Comparison of ENCODE assay signal across 9 mouse cellular contexts in the genomic region with DNA sequence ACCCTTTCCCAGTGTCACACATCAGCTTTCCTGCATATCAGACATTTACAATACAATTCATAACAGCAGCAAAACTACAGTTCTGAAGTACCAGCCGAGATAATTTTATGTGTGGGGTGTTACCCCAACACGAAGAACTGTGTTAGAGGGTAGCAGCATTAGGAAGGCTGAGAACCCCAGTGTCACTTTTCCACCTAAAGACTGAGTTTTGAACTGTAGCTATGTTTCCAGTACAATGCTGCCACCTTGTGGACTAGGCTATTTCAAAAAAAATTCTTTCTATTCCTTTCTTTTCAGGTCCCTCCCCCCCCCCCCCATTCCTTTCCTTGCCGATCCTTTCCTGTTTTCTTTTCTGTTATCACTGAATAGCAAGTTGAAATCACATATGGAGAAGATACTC. TPM values are rescaled to one million over a fixed set of nuclear protein-coding genes. Genes with fewer than 3 reads are reported as not detected.
DNase-seq lines count a peak whose midpoint lies in the region; ATAC-seq lines count a peak whose summit lies in the region.
"Had no signal": no experiment of that assay in that cellular context is flagged by ENCODE, and none has a peak within 500 bp of the region (broad histone marks: within the 10 kb centered on the region; RNA-seq: fewer than 3 reads in every experiment).

No protein-coding gene starts in this region.

- H3K4me1 ChIP-seq in hindbrain, embryonic 11.5 days (replicated peaks; ENCODE audit: control insufficient read depth, insufficient read depth, low read length) = no peaks in the 10 kb centered on the region
- H3K4me1 ChIP-seq in hindbrain, embryonic 13.5 days (replicated peaks) = no peaks in the 10 kb centered on the region
- H3K4me1 ChIP-seq: limb, embryonic 13.5 days had no signal

- ATAC-seq in hindbrain, embryonic 11.5 days (ENCODE audit: low FRiP score) = no peak
- ATAC-seq in hindbrain, embryonic 13.5 days (ENCODE audit: low FRiP score) = no peak

- H3K9me3 ChIP-seq in hindbrain, embryonic 11.5 days (ENCODE audit: control insufficient read depth, low read length) = no peaks in the 10 kb centered on the region
- H3K9me3 ChIP-seq in hindbrain, embryonic 13.5 days = no peaks in the 10 kb centered on the region

- no peaks in the 10 kb centered on the region for H3K36me3 ChIP-seq in hindbrain, embryonic 11.5 days (ENCODE audit: control insufficient read depth, insufficient read depth, low read length)
- no peaks in the 10 kb centered on the region for H3K36me3 ChIP-seq in hindbrain, embryonic 13.5 days
- H3K36me3 ChIP-seq: limb, embryonic 13.5 days had no signal

- DNase-seq in hindbrain, embryonic 11.5 days (ENCODE audit: low spot score) = peak; percentile 49
- DNase-seq in urinary bladder, postnatal 14 days (ENCODE audit: low spot score) = peak; percentile 13
- DNase-seq in urinary bladder, adult 2 months (ENCODE audit: low spot score) = no peak
- DNase-seq in c-Kit-positive CD71-positive TER-119-negative erythroid progenitor cells, embryonic 14.5 days (ENCODE audit: low read depth) = peak; percentile 56
- DNase-seq in kidney, postnatal 36 days = peak; percentile 47 to 58
- peak; percentile 4 for DNase-seq in retina, adult 2 months (ENCODE audit: low read depth, low spot score)
- DNase-seq in adrenal gland, adult 2 months = no peak

- WGBS in hindbrain, embryonic 11.5 days = 43% methylated on average over 3 of the region's 3 CpGs
- 51% methylated on average over 3 of the region's 3 CpGs for WGBS in hindbrain, embryonic 13.5 days

- no peak overlapping the region for H3K4me2 ChIP-seq in hindbrain, embryonic 11.5 days (replicated peaks; ENCODE audit: low read depth, low read length)
- H3K4me2 ChIP-seq in hindbrain, embryonic 13.5 days = no peak overlapping the region
- H3K4me2 ChIP-seq: limb, embryonic 13.5 days had no signal

- H3K27ac ChIP-seq in hindbrain, embryonic 11.5 days (ENCODE audit: low read depth, low read length) = no peak overlapping the region
- H3K27ac ChIP-seq in hindbrain, embryonic 13.5 days = no peak overlapping the region
- H3K27ac ChIP-seq: limb, embryonic 13.5 days had no signal

- H3K9ac ChIP-seq in hindbrain, embryonic 11.5 days (ENCODE audit: low read depth, low read length) = no peak overlapping the region
- no peak overlapping the region for H3K9ac ChIP-seq in hindbrain, embryonic 13.5 days
- H3K9ac ChIP-seq: limb, embryonic 13.5 days had no signal

- no peaks in the 10 kb centered on the region for H3K27me3 ChIP-seq in hindbrain, embryonic 11.5 days (ENCODE audit: control insufficient read depth, insufficient read depth, low read length)
- no peaks in the 10 kb centered on the region for H3K27me3 ChIP-seq in hindbrain, embryonic 13.5 days

- no peak overlapping the region for H3K4me3 ChIP-seq in hindbrain, embryonic 11.5 days (ENCODE audit: low read depth, low read length)
- H3K4me3 ChIP-seq in hindbrain, embryonic 13.5 days = no peak overlapping the region
- H3K4me3 ChIP-seq: limb, embryonic 13.5 days had no signal

RNA-seq across cellular contexts. Expression of a gene that starts 12.4 kb away (rescaled TPM):
- polyA plus RNA-seq in hindbrain, embryonic 11.5 days (2014; fragmentation: Nextera tagmentation; extraction: Ambion mirVana) = not detected in 2 replicates
- not detected in 2 replicates for polyA plus RNA-seq in hindbrain, embryonic 13.5 days (2015; fragmentation: Nextera tagmentation; extraction: Ambion mirVana)
- polyA plus RNA-seq in urinary bladder, adult 2 months (2012; rRNA removed) = 0.22 and 0.31 TPM in 2 replicates
- total RNA-seq in adrenal gland, adult 2 months (2021) = under 1 TPM in 1 of 2 experiments, not detected in 1; 0.20 TPM
- 0.08 and 0.13 TPM in 2 replicates for polyA plus RNA-seq in adrenal gland, adult 2 months (2012; rRNA removed)
- polyA plus RNA-seq: limb, embryonic 13.5 days had no signal

RNA-seq across cellular contexts. Expression of a gene that starts 29.6 kb away (rescaled TPM):
- polyA plus RNA-seq in hindbrain, embryonic 11.5 days (2014; fragmentation: Nextera tagmentation; extraction: Ambion mirVana) = 14.2 and 14.3 TPM in 2 replicates
- 5.7 and 6.4 TPM in 2 replicates for polyA plus RNA-seq in hindbrain, embryonic 13.5 days (2015; fragmentation: Nextera tagmentation; extraction: Ambion mirVana)
- polyA plus RNA-seq in urinary bladder, adult 2 months (2012; rRNA removed) = 4.0 and 4.4 TPM in 2 replicates
- 10 to 100 TPM in 1 of 2 experiments, 1 to 10 TPM in 1; 5.1 to 10.9 TPM for total RNA-seq in adrenal gland, adult 2 months (2021)
- polyA plus RNA-seq in adrenal gland, adult 2 months (2012; rRNA removed) = 1.1 and 1.4 TPM in 2 replicates

RNA-seq across cellular contexts. Expression of a gene that starts 56.9 kb away (rescaled TPM):
- polyA plus RNA-seq in hindbrain, embryonic 11.5 days (2014; fragmentation: Nextera tagmentation; extraction: Ambion mirVana) = 0.86 and 1.1 TPM in 2 replicates
- 0.14 and 0.28 TPM in 2 replicates for polyA plus RNA-seq in hindbrain, embryonic 13.5 days (2015; fragmentation: Nextera tagmentation; extraction: Ambion mirVana)
- polyA plus RNA-seq in urinary bladder, adult 2 months (2012; rRNA removed) = not detected in 2 replicates
- total RNA-seq in adrenal gland, adult 2 months (2021) = not detected
- not detected in 2 replicates for polyA plus RNA-seq in adrenal gland, adult 2 months (2012; rRNA removed)

Comparison
In these comparisons a context has a peak if more than half of its experiments do, and no peak if none do; other contexts are left out.
1. DNase-seq: peak in hindbrain, embryonic 11.5 days (single experiment), urinary bladder, postnatal 14 days (single experiment), c-Kit-positive CD71-positive TER-119-negative erythroid progenitor cells, embryonic 14.5 days (single experiment), kidney, postnatal 36 days (2 of 2) and retina, adult 2 months (single experiment); none in urinary bladder, adult 2 months (single experiment) and adrenal gland, adult 2 months (single experiment).